In the genomic region with DNA sequence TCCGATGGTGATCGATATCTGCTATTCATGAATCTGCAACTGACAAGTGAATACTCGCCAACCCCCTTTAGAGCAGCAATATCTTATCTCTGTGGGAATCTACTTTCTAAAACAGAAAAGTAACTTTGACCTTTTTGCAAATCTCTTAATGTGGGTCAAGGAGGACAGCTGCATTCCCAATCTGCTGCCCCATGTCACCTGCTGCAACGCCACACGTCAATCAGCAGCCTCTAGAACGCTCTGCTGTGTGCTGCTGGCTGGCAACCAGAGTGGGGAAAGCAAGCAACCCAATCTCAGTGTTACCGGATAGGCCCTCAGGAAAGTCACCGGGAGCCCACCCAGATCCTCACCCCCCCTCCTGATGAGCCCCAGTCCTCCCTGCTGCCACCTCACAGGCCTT, we compare ENCODE assay signal across 22 mouse cellular contexts.
DNase-seq lines count a peak whose midpoint lies in the region; ATAC-seq and TF ChIP-seq lines count a peak whose summit lies in the region.
"Had no signal": no experiment of that assay in that cellular context is flagged by ENCODE, and none has a peak within 500 bp of the region (broad histone marks: within the 10 kb centered on the region; RNA-seq: fewer than 3 reads in every experiment).

No protein-coding gene starts in this region.

- H3K4me1 ChIP-seq in cerebellum, adult 2 months (ENCODE audit: control insufficient read depth, insufficient read depth, low read length) = peaks cover 57% of the 10 kb centered on the region
- H3K4me1 ChIP-seq in heart, embryonic 12.5 days (replicated peaks) = peaks cover 92% of the 10 kb centered on the region

- peak overlapping the region; percentile 55; the same call in 1 of the 2 replicates for H3K27ac ChIP-seq in cerebellum, adult 2 months (ENCODE audit: insufficient read depth, low read length)
- peak overlapping the region; percentile 33 for H3K27ac ChIP-seq in heart, embryonic 12.5 days (ENCODE audit: poor library complexity, severe bottlenecking)
- H3K27ac ChIP-seq in left cerebral cortex, adult 2 months = peak overlapping the region; percentile 40; the same call in 1 of the 2 replicates
- H3K27ac ChIP-seq: embryonic facial prominence, embryonic 15.5 days; hindbrain, embryonic 13.5 days; limb, embryonic 15.5 days; neural tube, embryonic 15.5 days had no signal

- DNase-seq in cerebellum, adult 2 months = no peak
- no peak for DNase-seq in cerebellum, postnatal 14 days
- DNase-seq in heart, adult 9 months (ENCODE audit: low spot score in 2 of 2) = no peak
- DNase-seq in left cerebral cortex, adult 2 months (ENCODE audit: extremely low spot score in 1 of 2, low spot score in 2 of 2) = no peak
- DNase-seq in left cerebral cortex, adult 11 months (ENCODE audit: low spot score) = no peak
- DNase-seq in adrenal gland, adult 8-10 months = no peak
- DNase-seq: adrenal gland, postnatal 10 days; cerebellum, postnatal 10 days; forebrain, postnatal 0 days; kidney, postnatal 36 days; lung, adult 2 months; midbrain, embryonic 14.5 days; spleen, adult 18-20 months; thymus, postnatal 36 days had no signal

- H3K9me3 ChIP-seq in heart, embryonic 12.5 days (replicated peaks) = no peaks in the 10 kb centered on the region
- H3K9me3 ChIP-seq: embryonic facial prominence, embryonic 15.5 days; hindbrain, embryonic 13.5 days; limb, embryonic 15.5 days; megakaryocyte, embryonic 14.5 days; neural tube, embryonic 15.5 days had no signal

- 47% methylated on average over 8 of the region's 8 CpGs for WGBS in cerebellum, adult 2 months
- WGBS in heart, embryonic 12.5 days = 53% methylated on average over 8 of the region's 8 CpGs

- H3ac ChIP-seq in myocyte (ENCODE audit: control insufficient read depth, insufficient read length) = no peak overlapping the region

- no peak overlapping the region for H3K4me2 ChIP-seq in heart, embryonic 12.5 days
- no peak overlapping the region for H3K4me2 ChIP-seq in myocyte (ENCODE audit: low read depth)
- H3K4me2 ChIP-seq: embryonic facial prominence, embryonic 15.5 days; hindbrain, embryonic 13.5 days; limb, embryonic 15.5 days; neural tube, embryonic 15.5 days had no signal

- TF ChIP-seq POLR2A in cerebellum, adult 2 months (IDR thresholded peaks at IDR 0.05; ENCODE audit: borderline replicate concordance, insufficient read depth, low read length) = no peak
- TF ChIP-seq POLR2A in myocyte (IDR thresholded peaks at IDR 0.05; ENCODE audit: insufficient read length, low read depth) = no peak

- ATAC-seq in heart, embryonic 12.5 days (ENCODE audit: insufficient number of reproducible peaks, low FRiP score) = no peak
- ATAC-seq: forebrain, postnatal 0 days; intestine, embryonic 16.5 days had no signal

- no peaks in the 10 kb centered on the region for H3K79me2 ChIP-seq in myocyte (ENCODE audit: control insufficient read depth, insufficient read depth)

- H3K9ac ChIP-seq in heart, embryonic 12.5 days = peak overlapping the region; percentile 44; the same call in 1 of the 2 replicates
- H3K9ac ChIP-seq: embryonic facial prominence, embryonic 15.5 days; forebrain, postnatal 0 days; hindbrain, embryonic 13.5 days; limb, embryonic 15.5 days; neural tube, embryonic 15.5 days had no signal

- H3K4me3 ChIP-seq in cerebellum, adult 2 months (replicated peaks; ENCODE audit: insufficient read depth, low read depth, low read length) = no peak overlapping the region
- no peak overlapping the region for H3K4me3 ChIP-seq in heart, embryonic 12.5 days
- H3K4me3 ChIP-seq in left cerebral cortex, adult 2 months = no peak overlapping the region
- H3K4me3 ChIP-seq in myocyte = no peak overlapping the region
- H3K4me3 ChIP-seq: embryonic facial prominence, embryonic 15.5 days; hindbrain, embryonic 13.5 days; limb, embryonic 15.5 days; megakaryocyte, embryonic 14.5 days; neural tube, embryonic 15.5 days had no signal

- H3K27me3 ChIP-seq in cerebellum, adult 2 months (ENCODE audit: control insufficient read depth, insufficient read depth, low read length) = no peaks in the 10 kb centered on the region
- no peaks in the 10 kb centered on the region for H3K27me3 ChIP-seq in heart, embryonic 12.5 days (replicated peaks)
- no peaks in the 10 kb centered on the region for H3K27me3 ChIP-seq in myocyte (ENCODE audit: control insufficient read depth, insufficient read depth, insufficient read length)
- H3K27me3 ChIP-seq: embryonic facial prominence, embryonic 15.5 days; hindbrain, embryonic 13.5 days; limb, embryonic 15.5 days; neural tube, embryonic 15.5 days had no signal

- no peaks in the 10 kb centered on the region for H3K36me3 ChIP-seq in heart, embryonic 12.5 days
- H3K36me3 ChIP-seq in myocyte (ENCODE audit: control insufficient read depth, insufficient read depth) = no peaks in the 10 kb centered on the region
- H3K36me3 ChIP-seq: embryonic facial prominence, embryonic 15.5 days; hindbrain, embryonic 13.5 days; limb, embryonic 15.5 days; neural tube, embryonic 15.5 days had no signal

- TF ChIP-seq CTCF in cerebellum, adult 2 months (IDR thresholded peaks at IDR 0.05; ENCODE audit: borderline replicate concordance, insufficient read depth, low read depth, low read length) = no peak
- no peak for TF ChIP-seq CTCF in left cerebral cortex, adult 2 months (IDR thresholded peaks at IDR 0.05)

- intact Hi-C loops in left cerebral cortex, adult 2 months (cut with DNase I) = no loop called here

TF ChIP-seq in myocyte, 11 proteins besides CTCF, POLR2A, EP300 and RAD21:
- TF ChIP-seq MAX (IDR thresholded peaks at IDR 0.05; ENCODE audit: low read depth) (no peak), CEBPB (IDR thresholded peaks at IDR 0.05; ENCODE audit: insufficient read depth, poor library complexity, severe bottlenecking) (no peak), MYOD1 (IDR thresholded peaks at IDR 0.05; ENCODE audit: control insufficient read depth in 1 of 3, insufficient read length in 2 of 3, low read depth in 2 of 3) (peak; percentile 68 to 90 (median 80)), TCF3 (IDR thresholded peaks at IDR 0.05; ENCODE audit: insufficient read length, low read depth) (peak; percentile 20), TCF12 (IDR thresholded peaks at IDR 0.05; ENCODE audit: insufficient read depth, poor library complexity, severe bottlenecking) (peak; percentile 27), POLR2AphosphoS2 (IDR thresholded peaks at IDR 0.05; ENCODE audit: insufficient read length, low read depth) (no peak), MYOG (IDR thresholded peaks at IDR 0.05; ENCODE audit: control insufficient read depth in 1 of 3, insufficient read depth in 1 of 3, insufficient read length in 2 of 3, low read depth in 2 of 3) (peak; percentile 33 to 76 (median 75)), E2F4 (IDR thresholded peaks at IDR 0.05; ENCODE audit: insufficient read depth) (no peak), REST (IDR thresholded peaks at IDR 0.05; ENCODE audit: insufficient read depth, insufficient read length) (no peak)
